Mouse (Mus musculus) heart, adult 2 months (tissue): ENCODE measurements around the gene Atraid.

Source experiments
- EP300 ChIP-seq: fragments of 200-500 bp; IDR thresholded peaks from 2 replicates; pipeline ENCODE4 v1.6.1; 2011; ENCODE audit warnings: low read depth, low read length, control low read depth; ENCODE audit not compliant: insufficient read depth
- POLR2A ChIP-seq: fragments of 200-500 bp; IDR thresholded peaks from 2 replicates; pipeline ENCODE4 v1.6.1; 2011; ENCODE audit warnings: mild to moderate bottlenecking, low read depth, low read length, control low read depth; ENCODE audit not compliant: insufficient read depth

DNA sequence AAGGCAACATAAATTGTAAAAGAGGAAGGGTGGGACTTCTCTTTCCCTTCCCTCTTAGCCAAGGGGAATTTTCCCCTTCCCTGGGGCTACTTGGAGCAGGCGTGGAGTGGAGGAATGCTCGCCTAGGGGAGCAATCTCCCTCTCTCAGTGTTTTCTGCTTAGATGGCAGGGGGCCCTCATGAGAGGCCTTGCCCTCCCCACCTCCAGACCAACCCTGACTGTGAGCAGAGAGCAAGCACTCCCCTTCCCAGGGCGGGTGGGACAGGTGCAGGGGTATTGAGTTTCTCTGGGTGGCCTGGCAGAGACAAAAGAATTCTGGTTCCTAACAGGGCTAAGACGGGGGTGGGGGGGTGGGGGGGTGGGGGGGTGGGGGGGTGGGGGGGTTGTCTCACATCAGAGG lies 24.9 kb upstream of the Atraid start:
- no peak for TF ChIP-seq EP300
- TF ChIP-seq POLR2A, result no peak
